Mouse (Mus musculus): ENCODE data around the gene Robo2.

The Robo2 gene

DNA sequence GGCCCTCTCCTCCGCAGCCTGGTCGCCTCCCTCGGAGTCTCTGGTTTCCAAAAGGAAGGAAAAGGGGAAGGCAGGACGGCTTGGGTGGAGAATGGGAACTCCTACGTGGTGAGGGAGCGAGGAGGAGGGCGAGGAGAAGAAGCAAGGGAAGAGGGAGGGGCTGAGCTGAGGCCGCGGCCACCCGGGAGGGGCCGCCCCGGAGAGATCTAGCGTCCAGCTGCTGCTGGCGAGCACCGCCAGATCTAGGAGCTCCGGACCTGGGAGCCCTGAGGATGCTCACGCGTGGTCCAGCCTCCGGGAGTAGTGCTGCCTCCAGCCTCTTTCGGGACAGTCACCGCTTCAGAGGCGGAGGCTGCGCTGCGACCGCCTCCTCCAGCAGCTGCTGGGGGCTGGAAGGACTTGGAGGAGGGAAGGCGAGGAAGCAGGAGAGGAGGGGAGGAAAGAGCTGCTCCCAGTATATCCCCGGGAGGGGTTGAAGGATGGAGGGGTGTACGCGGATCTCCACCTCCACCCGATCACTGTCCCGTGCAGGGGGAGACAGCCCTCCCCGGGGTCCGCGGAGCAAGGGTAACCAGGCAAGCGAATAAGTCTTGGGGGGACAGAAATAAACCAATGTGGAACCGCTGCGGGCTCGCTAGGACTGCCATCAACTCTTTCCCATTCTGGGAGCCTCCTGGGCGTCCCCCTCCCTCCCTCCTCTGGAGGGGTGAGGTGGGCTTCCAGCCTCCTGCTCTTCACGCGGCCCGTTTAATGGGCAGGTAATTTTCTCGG lies at the start of gene Robo2:
Gene Robo2 (minus strand): TSS at position 345 of the 771 bp plus-strand sequence.
- peak; percentile 80 for DNase-seq

DNA sequence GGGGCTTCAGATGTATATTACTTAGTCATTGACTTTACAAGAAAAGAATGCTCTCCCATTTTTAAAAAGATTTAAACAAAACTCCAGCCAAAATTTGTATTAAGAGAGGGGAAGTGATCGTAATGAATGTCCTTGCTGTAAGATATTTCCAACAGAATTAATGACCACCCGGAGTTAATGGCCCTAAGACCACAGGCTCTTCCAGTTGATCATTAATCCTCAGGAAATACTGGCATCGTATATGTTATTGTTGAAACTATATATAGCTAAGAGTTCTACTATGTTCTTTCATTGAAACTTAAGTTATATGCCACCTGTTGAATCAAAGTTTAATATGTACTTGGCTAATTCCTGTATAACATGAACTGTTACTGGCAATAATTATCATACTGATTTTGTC lies 46.5 kb upstream of the Robo2 start:
- DNase-seq: no peak

DNA sequence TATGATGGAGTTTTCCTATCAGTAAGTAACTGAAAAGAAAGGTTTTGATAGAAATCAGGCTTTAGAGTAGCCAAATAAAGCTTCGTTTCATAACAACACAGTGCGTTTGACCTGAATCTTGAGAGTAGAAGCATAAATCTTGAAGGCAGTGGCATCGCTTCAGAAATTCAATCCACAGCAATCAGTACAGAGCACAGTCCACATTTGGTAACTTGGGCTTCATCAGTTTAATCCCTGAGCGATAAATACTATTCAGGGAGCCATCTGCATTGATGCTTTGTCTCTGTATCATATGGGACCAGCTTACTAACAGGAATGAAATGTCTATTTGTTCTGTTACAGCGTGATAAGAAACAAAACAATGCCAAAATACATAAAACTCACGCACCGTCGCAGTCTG lies 46.1 kb upstream of the Robo2 start:
- no peak for DNase-seq

DNA sequence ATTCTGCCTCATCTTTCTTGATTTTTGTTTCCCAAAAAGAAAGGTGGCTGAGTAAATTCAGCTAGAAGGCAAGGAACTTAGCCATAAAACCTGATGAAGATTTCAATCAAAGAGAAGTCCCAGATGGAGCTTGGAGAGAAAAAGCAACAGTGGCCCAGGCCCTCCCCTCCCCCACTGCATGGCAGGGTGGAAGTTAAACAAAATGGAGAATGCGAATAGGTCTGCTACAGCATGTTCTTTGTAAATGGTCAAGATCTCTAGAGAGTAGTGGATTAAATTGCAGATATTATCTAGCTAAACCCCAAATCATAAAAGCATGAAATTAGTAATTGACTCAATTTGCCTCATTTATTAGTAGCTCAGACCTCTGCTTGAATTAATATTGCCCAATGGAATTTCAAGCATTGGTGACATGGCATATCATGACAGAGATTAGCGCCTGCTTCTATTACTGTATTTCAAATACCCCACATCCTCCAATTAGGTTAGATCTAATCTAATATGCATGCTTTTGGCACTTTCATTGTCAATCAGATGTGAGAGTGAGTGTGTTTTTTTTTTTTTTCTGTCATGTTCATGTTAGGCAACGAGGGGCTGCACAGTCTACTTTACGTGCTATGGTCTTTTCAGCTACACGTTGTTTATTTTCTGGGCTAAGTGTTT lies 45.3 kb upstream of the Robo2 start:
- DNase-seq: no peak

DNA sequence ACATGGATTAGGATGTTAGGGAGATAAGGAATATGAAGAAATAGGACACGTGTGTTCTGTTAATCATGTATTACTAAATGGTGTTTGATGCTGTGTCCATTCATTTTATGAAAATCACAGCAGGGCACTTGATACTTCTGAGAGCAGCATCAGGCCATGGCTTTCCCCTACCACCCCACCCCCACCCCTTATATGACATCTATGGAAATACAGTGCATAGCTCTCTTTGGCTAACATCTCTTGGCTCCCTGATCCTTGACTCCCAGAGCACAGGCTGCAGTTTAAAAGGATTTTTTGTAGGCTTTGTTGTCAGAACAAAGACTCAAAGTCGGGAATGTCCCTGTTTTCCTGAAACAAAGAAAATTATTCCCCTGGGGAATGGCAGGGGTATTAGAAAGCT lies 43.6 kb upstream of the Robo2 start:
- DNase-seq: no peak

DNA sequence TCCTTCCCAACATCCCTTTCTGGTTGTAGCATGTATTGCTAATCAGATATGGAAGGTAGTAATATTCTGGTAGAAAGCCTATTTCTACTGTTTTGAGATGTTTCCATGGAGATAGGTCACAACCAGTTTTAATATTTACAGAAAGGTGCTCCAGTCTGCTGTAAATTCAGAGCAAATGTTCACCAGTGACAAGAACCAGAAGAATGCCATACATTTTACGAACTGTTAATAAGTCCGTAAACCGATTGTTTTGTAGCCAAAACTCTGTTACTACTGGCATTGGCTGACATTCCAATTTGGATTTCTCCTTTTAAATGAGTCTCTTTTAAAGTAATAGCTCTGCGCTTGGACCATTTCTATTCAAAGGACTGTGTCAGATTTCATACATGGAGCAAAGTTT lies 36.4 kb upstream of the Robo2 start:
- no peak for DNase-seq

DNA sequence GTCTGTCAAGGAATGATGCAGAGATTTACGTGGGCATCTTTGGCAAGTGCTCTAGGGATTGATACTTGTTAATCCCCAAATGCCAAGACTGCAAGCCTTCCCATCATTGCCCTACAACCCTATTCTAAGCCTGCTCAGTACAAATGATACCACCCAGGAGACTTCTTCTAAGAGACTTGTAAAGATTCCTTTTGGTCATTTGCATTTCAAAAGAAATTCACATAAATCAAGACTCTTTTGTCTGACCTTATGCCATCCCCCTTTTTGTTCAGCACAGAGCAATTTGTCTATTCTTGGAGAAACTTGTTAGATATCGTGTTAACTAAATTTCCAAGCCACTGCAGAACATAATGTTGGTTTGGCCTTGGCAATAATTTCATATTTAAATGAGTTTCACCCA lies 15.4 kb upstream of the Robo2 start:
- DNase-seq: no peak

DNA sequence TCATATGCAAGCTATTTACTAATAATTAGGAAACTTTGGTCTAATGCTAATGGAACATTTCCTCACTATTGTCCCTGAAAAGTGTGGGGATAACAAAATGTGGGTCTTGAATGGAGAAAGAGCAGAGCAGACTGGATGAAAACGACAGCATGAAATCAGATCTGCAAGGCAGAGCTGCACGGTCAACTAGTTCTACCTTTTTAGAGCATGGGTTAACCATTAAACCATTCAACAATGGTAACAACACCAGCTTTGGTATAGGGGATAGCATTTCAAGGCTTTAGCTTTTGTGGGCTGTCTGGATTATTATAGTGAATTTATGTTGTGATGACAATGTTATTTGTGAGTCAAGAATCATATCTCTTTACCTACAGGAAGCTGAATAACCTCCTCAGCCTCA lies 8.7 kb upstream of the Robo2 start:
- no peak for DNase-seq

DNA sequence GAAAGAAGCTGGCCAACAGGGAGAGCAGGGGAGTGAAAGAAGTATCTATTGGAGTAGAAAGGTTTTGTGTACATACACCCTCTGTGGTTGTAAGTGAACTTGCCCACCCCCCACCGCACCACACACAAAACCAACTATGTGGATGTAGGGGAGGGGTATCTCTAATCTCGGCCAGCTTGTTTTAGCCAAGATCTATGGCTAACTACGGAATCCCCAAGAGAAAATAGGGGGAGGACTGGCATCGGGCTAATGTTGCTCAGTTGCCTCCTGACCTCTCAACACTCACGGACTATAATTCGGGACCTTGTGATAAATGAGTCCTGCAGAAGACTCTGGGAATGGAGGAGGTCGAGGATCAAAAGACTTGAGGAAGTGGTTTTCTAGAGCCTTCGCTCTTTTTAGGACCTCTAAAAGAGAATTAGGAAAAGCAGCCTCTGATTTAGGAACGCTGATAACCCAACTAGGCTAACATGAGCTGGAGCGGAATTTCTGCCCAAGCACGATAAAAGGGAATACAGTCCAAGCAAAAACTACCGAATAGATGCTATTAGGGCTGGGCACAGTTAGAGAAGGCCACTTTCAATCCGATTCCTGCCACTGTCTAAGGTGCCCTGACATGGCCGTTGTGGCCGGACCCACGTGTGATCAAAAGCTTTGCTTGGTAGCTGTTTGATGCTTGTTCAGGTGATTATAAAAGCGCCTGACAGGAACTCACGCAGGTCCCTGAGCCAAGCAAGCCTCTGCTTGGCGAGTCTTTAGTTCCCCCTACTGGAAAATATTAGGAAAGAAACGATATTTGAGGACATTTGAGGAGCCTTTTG lies 1.1 kb upstream of the Robo2 start:
- peak; percentile 52 for DNase-seq

DNA sequence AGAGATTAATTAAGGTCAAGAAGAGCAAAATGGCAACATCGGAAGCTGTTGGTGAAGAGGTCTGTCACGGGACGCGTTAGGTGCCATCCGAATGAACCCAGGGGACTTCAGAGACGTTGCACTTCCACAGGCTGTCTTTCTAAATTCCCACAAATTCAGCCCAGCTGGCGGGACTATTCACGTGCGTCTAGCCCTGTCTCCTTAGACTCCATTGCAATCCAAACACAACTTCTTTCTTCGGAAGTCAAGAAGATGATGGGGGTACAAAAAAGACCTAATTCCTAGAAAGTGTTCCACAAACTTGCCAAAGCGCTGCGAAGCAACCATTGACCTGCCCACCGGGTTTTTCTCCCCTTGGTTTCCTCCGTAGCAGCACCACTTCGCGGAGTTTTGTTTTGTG lies 604 bp downstream of the Robo2 start:
- peak; percentile 9 for DNase-seq

DNA sequence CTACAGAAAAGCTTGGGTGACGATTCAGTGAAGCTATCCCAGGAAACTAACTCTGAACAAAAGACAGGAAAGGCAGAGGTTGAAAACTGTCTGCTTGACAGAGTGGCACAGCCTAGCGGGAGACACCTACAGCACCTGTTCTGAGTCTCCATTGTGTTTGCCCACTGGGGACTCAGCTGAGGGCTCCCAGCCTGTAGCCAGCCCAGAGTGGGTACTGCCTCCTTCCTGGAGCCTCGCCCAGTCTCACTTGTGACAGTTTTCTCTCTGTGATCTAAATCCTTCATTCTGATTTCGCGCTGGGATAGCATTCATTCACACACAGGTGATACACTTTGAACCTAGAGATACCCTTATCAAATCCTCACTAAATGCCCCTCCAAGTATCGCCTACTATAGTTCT lies 1.5 kb downstream of the Robo2 start:
- DNase-seq: peak; percentile 5

DNA sequence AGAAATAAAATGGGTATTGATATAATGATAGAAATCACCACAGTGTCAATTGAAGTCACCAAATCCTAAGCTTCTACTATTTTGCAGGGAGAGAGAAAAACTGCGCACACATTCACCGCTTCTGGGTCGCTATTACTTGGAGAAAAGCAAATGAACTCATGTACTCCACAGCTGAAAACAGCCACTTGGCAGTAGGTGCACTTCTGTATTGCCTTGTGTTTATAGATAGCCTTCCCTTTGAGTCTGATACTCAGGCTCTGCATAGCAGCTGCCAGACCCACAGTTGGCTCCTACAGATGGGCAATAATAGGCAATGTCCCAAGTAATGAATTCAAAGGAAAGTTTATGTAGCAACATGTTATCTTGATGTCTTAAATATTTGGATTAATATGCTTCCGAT lies 2.1 kb downstream of the Robo2 start:
- DNase-seq: no peak

DNA sequence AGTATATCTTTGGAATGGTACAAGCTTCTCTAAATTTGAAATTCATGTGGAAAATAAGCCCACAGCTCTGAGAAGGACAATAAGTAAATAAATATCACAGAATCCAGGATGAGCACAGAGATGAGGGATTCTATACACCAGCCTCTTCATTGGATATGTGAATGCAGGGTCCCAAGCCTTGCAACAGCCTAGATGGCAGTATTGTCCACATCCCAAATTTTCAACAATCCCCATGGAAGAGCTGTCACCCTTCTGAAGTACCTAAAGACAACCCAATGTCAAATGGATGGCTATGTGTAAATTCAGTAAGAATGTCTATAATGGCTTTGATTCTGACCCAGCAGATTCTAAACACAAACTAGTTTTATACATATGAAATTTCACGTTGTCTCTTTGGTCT lies 3.1 kb downstream of the Robo2 start:
- DNase-seq: no peak

DNA sequence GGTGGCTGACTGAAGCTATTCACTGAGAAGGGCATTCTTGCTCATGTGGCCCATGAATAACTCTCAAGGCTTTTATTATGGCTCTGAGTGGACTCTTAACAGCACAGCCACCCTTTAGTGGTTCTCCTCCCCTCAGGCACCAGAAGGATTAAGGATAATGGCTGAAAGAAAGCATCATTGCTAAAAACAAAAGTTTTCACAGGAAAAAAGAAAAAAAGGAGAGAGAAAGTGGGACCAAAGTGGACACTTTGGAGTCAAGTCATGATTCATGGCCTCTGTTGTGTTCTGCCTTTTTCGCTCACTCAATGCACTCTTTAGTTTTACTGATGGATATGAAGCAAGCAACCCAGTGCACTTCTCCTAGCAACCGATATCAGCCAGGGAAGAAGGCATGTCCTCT lies 14.3 kb downstream of the Robo2 start:
- no peak for DNase-seq

DNA sequence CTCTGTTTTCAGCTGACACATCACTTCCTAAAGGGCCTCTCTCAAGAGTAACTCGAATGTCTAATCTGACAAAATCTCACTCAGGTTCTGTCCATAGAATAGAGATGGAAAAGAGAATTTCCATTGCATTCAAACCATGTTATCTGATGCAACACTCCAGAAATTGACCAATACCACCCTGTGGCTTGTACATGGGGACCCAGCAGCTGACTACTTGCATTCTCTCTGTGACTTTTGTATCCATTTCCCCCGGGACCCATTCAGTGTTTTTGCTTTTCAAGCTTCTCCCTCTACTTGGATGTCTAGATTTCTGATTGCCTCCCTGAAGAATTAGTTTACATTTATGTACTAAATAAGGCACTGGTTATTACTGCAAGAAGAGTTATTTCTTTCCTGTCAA lies 15.9 kb downstream of the Robo2 start:
- no peak for DNase-seq

DNA sequence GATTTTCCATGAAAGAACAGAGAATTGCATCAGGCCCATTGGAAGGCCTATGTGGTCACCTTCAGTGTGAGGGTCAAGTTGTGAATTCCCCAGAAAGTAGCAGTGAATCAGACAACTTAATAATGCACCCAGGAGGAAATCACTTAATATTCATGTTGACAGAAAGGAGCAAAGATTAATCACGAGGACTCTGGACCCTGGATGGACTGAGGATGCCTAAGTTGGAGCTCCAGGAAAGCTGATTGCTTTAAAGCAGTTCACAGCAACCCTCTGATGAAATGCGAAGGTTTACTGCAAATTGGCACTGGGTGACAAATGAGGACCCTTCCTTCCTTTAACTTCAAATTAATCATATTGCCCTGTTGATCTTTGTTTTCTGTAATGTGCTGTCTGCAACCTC lies 32.2 kb downstream of the Robo2 start:
- DNase-seq: no peak

DNA sequence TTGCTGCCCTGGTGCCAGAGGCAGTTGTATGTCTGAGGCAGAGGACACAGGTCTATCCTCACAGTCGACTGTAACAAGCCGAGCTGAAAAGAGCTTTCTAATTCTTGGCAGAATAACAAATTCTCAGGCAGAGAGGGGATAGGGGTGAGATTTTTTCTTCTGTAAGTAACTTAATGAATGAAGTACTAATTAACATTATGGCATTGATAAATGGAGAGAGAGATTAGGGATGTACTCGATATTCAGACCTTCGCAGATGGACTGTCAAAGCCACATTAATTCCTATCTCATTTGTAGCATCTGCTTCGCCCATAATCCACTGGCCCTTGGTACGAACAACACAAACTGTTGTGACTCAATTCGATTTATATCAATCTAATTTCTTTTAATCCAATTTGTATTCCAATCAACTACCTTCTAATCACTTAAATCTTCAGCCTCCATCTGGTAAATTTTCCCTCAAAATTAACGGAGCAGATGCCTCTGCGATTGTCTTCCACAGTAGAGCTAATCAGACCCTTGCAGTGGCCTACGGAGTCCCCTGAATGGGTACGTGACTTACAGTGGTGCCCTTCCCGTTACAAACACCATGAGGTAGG lies 36.2 kb downstream of the Robo2 start:
- no peak for DNase-seq

DNA sequence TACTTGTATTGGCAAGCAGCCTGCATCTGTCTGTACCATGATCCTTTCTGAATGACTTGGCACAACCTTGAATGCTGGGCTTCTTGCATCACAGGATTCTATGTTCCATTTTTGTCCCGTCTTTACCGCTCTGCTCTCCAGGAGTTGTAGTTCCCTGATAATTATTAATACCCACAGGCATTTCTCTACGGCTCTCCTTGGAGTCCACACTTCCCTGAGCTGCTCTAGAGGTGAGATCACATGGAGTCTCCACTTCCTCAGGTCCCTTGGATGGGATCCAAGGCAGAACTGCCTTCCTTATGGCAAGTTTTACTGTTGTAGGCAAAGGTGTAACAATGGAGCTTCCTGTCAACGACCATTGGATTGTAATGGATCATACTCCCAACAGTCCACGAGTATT lies 37.1 kb downstream of the Robo2 start:
- DNase-seq: no peak

DNA sequence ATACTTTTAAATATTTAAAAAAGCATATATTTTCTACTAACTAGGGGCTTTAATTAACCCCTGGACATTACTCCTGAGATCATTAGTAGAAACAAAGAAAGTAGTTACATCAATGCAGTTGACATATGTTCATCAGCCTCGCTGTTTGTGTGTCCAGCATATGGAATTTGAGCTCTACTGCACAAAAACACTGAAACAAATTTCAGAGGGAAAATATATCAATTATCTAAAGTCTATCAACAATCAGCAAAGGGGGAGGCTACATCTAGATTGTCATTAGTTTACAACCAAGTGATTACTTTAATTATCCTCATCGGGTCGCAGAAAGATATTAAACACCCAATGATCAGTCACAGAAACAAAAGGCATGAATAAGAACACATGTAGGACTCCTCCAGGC lies 38.2 kb downstream of the Robo2 start:
- no peak for DNase-seq

DNA sequence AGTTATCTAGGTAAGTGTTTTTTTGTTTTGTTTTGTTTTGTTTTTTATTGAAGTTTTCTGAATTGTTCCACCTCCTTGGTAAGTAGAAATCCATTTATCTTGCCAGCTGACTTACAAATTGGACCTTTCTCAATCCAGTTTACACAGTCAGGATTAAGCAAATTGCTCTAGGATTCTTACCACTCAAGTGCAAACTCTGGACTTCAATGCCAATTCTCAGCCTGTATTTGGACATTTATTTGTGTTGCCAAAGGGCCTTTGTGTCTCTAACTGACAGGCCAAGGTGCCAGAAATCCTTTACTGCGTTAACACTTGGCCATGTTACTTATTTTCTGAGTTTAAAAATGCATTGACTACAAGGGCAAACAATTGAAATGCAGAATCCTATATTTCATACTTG lies 38.7 kb downstream of the Robo2 start:
- DNase-seq: no peak

DNA sequence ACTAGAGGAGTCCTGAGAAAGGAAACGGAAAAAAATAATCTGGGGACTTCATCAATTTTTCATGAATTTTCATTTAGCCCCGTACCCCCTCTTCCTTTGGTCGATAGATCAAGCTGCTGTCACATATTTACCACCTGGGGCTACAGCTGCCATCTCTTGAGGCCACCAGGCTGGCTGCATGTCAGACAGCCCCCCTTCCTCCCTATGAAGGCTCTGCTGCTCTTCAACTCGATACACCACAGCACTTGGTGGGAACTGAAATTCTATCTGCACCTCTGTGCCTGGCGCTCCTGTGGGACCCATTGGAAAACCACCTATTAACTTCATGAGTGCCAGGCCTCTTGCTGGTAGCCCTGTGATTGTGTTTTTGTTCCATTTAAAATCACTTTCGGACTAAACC lies 63.2 kb downstream of the Robo2 start:
- DNase-seq: no peak

DNA sequence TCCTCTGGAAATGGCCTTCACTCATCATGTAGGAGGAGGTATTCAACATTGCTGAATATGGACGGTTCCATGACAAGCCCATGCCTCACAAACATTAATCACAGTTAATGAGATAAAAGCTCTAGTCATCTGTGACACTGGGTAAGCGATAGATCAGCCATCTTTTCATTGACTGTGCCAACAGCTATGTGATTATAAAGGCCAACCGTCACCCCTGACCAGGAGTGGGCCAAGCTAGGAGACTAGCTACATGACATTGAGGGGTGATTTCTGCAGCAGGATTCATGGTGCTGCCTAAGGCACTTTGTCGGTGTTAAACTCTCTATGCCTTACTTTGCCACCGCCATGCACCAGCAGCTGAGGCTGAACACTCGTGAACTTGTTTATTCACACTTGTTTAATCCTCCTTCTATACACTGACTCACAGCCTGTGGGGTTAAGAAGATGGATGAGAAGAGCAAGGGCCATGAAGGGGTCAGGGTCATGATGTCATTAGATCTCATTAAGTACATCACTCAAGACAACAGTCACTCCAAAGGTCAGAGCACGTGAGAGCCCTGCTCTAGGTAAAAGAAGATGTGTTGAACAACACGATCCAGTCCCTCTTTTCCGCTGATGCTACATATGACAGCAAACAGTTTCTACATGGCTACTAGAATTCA lies 72.5 kb downstream of the Robo2 start:
- no peak for DNase-seq

All from kidney, postnatal 14 days (tissue).